Mouse (Mus musculus) cerebellum, postnatal 25 days (tissue): ENCODE measurements around the gene Ece1.
A peak's percentile ranks its signal among the peaks of the same experiment; 100 is the strongest.

Experiments used
- DNase-seq, 2 experiments: peaks; one replicate each; pipeline ENCODE4 v3.0.0; 2021; ENCODE audit warnings: mixed read lengths in 2 of 2

The Ece1 gene

DNA sequence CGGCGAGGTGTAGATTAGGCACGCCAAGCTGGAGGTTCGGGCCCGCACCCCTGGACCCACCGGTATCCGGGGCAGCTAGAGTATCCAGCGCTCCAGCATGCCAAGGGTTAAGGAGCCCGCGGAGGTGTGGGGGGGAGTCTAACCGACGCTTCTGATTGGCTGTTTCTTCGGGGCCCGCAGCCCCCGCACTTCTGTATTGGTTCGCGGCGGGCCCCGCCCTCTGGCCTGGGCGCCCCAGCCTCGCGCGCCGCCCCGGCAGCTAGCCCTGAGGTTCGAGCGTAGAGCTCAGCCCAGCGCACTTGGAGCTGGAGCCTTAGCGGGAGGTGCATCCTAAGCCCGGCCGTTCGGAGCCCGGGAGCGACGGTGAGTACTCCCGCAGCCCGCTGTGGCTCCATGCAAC is at the start of gene Ece1:
Gene Ece1 (plus strand): TSS at position 219 of the 400 bp plus-strand sequence.
- peak; percentile 93 to 96 for DNase-seq

DNA sequence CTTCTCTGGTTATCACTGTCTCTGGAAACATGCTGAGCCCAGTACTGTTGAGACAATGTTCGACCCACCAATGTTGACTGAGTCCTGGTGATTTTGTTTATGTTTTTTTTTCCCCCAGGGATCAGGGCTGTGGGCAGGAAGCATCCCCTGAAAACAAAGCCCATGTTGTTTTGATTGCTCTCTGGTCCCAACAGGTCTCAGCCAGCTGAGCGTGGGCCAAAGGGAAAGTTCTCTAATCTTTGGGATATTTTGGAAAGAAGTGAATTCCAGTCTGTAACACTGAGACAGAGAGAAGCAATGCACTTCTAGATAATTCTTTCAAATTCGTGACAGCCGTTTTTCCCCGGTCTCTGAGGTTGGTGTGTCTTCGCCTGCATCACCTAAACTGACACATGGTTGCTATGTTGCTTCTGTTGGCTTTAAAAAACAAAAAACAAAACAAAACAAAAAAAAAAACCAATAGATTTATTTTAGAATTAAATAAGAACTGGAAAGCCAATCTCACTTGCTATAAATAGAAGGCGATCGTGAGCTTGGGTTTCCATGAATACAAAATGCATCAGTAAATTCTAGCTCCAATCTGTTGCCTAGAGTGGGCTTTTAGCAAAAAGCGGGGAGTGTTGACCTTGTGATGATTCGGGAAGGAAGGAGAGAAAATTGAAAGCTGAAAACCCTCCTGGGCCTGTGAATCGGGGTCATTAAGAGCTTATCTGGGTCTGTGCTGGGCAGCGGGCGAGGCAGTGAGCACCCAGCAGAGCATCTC is 48.9 kb upstream of the Ece1 start:
- DNase-seq = no peak

DNA sequence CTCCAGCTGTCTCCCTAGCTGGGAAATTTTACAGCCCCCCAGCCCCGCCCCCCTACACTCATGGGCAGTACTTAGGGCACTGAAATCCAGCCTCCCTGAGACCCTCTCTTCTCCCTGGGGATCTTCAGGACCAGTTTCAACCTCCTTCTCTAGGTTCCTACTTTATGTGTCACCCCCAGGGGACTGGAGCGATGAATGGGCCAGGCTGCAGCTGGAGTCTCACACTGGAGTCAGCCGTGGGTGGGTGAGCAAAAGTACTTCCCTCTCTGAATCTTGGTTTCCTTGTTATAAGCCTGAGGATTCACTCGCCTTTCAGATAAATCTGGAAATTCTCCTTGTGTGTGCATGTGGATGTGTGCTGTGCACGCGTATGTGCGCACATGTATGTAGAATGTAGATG is 47.9 kb upstream of the Ece1 start:
- DNase-seq = no peak

DNA sequence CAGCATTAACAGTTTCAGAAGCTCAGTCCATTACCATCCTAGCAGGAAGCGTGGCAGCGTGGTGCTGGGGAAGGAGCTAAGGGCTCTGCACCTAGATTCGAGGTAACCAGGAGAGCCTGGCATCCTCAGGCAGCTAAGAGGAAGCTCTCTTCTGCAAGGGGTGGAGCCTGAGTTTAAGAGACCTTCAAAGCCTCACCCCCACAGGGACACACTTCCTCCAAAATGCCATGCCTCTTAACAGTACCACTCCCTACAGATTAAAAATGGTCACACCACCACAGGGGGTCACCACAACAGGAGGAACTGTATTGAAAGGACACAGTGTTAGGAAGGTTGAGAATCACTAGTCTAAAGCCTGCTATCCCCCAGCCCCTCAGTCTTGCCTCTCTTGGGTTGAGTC is 46.6 kb upstream of the Ece1 start:
- no peak for DNase-seq

DNA sequence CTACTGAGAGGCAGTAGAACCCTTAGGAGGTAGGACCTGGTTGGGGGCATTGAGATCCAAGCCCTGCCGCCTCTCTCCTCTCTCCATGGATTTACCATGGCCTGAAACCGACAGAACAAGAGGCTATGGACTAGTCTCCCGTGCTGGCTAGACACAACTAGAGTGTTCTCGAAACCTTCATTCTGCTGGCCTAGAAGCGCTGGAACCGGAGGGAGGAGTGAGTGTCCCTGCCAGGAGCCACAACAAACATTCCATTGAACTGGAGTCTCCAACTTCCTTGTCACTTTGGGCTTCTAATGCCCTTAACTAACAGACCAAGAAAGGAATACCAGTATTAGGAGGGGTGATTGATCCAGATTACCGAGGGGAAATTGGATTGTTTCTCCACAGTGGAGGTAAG is 45.8 kb upstream of the Ece1 start:
- DNase-seq = no peak

DNA sequence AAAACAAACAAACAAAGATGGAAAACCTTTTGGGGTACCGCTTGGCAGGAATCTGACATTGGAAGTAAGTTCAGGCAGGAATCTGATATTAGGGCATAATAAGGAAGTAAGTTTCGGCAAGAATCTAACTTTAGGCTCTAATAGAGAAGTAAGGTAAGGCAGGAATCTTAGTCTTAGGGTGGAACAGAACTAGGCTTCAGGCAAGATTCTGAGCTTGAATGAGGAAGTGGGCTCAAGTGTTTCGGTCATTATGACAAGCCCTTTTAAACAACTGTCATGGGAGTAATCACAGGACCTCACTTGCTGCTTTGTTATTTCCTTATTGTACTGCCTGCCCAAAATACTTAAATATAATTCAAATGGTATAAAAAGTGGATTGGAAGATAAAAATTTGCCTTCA is 43.7 kb upstream of the Ece1 start:
- DNase-seq = no peak

DNA sequence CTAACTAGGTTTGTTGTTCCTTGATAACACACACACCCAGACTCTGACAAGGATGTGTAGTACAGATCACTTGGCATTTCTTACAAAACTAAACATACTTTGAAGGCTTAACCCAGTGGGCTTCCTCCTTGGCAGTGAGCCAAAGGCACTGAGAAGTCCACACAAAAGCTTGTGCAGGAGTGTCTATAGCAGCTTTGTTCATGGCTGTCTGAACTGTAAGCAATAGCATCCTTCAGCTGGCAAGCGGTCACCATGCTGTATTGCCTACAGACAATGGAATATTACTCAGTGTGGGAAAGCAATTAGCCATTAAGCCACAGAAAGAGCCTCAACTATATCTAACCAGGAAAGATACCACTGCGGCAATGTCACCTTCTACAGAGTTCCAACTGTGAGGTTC is 42.5 kb upstream of the Ece1 start:
- no peak for DNase-seq

DNA sequence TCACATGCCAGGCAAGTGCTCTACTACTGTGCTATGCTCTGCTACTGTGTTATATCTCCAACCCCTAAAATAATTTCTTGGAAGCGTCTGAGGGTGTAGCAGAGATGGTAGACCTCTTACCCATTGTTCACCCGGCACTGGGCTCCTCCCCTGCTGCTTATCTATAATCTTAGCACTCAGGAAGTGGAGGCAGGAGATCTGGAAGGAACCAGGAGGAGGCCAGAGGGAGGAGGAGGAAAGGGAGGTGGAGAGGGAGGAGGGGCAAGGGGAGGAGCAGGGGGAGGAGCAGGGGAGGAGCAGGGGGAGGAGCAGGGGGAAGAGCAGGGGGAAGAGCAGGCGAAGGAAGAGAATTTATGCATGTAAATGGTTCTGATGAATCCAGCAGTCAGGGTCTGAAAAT is 41.3 kb upstream of the Ece1 start:
- DNase-seq = no peak

DNA sequence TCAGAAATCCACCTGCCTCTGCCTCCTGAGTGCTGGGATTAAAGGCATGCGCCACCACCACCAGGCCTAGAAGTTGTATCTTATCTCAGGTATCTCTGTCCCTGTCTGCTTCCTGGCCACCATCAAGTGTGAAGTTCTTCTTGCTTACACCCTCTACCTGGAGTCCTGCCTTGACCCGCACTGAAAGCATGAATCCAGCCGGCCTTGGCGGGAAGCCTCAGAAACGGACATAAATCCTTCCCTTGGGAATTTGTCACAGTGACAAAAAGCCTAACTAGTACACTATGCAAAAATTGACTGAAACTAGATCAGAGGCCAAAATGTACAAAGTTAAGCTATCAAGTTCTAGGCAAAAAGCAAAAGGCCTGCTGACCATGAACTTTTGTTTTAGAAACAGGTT is 39.5 kb upstream of the Ece1 start:
- no peak for DNase-seq

DNA sequence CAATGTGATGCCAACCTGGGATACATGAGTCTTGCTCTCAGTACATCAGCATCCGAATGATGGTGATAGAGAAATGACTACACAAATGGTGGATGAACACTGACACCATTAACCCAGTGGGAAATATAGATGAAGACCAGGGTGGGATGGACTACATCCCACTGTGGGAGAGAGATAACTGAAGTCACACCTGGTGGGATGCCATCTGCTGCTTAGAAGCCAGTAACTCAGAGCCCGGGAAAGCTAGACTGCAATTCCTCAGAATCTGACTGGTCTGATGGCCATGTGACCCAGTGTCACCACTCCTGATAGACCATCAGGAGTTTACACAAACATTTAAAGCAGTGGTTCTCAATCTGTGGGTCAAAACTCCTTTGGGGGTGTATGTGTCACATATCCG is 38.5 kb upstream of the Ece1 start:
- DNase-seq = peak in 1 of 2 experiments; percentile 36

DNA sequence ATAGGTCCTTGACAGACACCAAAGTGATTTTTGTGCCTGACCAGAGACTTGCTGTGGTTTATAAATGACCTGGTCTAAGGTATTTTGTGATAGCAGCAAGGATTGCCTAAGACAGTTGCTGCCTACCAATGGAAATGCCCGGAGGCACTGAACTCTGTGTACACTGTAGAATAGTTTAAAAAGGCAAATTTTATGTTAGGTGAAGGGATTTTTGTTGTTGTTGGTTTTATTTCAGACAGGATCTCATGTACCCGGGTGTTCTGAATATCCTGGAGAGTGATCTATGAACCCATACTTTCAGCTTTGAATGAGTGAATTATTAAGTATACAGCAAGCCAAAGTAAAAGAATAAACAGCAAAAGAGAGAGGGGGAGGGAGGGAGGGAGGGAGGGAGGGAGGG is 37.2 kb upstream of the Ece1 start:
- no peak for DNase-seq

DNA sequence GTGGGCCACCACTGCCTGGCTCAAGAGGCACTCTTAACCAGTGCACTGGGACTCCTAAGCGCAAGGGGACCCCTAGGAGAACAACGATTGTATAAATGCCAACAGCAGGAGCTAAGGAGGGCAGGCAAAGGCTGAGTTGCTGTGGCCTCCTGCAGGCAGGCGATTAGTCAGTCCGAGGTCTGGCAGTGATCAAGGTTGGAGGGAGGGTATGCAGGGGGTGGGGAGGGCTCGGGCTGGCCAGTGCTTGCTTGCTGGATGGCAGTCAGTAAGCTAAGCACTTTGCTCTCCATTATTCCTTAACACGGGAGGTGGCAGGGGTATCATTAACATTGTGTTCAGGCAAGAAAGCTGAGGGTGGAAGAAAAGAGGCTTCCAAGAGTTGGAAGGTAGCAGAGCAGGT is 31.7 kb upstream of the Ece1 start:
- no peak for DNase-seq

DNA sequence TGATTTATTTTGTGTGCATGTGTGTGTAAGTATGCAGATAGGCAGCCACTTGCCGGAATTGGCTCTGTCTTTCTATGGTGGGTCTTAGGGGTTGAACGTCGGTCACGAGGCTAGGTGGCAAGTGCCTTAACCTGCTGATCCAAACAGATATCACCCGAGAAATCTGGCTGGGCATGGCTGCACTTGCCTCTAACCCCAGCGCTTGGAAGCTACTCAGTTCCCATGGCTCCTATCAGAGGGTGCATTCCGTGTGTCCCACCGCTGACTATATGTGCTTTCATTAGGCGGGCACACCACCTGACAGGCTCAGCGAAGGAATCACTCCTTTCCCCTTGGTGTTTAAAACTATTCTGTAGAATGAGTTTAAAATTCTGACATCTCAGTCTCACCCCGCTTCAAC is 30.4 kb upstream of the Ece1 start:
- no peak for DNase-seq

DNA sequence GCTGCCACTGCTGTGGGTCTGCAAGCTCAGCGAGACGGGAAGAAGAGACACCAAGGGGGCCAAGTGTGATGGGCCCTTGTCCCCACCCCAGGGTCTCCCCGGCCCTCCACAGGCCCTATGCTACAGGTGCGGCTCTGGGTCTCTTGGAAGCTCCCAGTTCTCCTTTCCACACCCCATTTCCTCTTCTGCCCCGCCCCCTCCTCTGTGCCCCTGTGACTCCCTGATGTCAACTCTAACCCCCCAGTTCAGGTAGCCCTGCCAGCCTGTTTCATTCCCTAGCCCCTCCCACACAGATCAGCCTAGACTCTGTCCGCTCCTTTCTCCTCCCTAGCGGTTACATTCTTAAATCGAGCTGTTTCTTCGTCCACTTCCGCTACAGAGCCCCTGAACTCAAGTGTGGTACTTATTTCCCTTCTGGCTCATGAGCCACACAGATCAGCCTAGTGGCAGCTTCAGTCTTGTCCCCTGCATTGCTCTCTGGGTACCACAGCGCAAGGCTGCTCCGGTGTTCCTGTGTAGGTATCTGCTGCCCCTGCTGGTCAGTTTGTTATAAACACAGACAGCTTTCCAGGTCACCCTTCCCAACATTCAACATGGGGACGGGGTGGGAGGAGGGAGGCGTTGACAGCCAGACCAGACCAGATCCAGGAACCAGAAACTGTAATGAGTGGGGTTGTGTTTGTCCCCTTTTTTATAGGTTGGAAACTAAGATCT is 26.3 kb upstream of the Ece1 start:
- DNase-seq = peak; percentile 89 to 93

DNA sequence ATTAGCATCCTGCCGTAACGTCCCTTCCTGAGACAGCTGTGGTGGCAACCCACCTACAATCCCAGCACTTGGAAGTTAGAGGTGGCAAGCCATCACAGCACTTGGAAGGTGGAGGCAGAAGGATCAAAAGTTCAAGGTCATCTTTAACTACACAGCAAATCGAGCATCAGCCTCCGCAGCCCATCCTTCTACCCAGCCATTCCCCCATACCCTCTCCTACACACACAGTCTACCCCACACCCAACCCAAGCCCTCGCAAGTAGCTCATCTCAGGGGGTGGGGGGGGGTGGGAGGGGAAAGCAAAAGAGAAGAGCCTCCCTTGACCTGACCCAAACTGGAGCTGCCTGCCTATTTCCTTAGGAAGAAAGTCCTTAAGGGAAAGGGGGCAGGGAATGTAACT is 25.3 kb upstream of the Ece1 start:
- no peak for DNase-seq

DNA sequence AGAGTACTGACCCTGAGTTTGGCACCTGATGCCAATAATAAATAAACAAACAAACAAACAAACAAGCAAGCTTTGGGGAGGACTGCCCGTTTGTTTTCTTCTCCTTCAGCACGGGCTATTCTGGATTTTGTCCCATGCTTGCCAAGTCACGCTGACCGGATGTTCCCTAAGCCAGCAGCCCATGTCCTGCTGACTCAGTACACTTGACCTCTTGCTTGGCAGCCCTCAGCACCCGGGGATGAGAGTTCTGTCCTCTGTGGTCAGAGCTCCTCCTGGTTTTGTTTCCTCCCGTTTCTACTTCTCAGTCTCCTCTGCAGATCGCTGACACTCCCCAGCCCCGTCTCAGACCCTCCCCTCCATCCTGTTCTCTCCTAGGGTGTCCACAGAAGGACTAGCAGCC is 24.2 kb upstream of the Ece1 start:
- no peak for DNase-seq

DNA sequence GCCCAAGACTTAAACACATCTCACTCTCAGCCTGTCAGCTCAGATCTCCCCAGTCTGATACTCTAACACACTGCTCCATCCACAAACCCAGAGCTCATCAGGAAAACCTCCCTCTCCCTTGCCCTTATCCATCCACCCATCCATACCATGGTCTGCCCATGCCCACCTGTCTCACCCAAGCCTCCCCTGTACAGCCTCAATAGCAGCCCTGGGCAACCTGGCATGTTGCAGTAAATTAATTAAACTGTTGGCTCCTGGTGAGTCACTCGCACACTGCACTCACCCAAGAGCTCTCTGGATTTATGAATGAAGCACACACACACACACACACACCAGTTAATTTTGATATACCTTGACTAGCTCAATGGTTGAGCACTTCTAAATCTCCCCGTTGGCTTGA is 23.2 kb upstream of the Ece1 start:
- DNase-seq = no peak

DNA sequence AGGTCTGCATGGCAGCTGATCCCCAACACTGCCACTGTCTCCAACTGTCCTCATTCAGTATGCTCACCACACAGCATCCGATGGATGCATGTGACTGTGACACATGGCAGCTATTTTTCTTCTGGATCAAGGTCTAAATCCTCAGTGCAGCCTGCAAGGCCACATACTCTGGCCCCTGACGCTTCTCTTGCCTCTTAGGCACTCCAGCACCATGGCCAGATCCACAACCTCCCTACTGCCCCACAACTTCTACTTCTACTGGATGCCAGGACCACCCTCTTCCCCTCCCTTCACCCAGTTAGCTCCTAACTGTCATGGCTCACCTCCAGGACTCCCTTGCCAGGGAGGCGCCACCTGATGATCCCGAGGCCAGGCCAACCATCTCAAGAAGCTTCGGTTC is 22.6 kb upstream of the Ece1 start:
- DNase-seq = no peak

DNA sequence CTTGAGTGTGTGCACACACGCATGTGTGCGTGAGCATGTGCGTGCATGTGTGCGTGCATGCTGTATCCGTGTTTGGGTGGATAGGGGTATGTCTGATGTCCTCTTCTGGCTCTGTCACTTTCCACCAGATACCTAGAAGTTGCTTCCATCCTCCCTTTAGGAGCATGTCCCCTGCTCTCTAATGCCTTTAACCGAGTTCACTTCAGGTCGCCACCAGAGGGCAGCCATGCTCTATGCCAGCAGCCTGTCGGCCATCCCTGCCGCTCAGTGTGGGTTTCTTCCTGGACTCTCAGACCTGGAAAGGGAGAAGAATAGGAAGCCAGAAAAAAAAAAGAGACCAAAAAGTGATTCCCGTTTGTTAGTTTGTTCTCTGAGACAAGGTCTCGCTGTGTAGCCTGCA is 17.4 kb upstream of the Ece1 start:
- peak; percentile 88 to 93 for DNase-seq

DNA sequence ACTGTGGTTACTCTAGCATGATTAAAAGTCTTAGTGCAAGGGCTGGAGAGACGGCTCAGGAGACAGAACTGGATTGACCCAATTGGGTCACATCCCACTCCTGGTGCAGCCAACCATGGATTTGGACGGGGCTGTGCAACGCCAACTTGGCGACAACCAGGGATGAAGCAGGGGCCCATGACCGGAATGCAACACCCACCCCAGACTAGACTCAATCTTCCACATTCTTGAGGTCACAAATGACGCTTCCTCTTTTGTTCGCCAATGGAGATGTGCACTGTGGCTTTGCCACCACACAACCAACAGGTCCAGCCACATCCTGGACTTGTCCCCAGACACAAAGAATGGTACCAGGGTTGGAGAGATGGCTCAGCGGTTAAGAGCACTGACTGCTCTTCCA is 14.4 kb upstream of the Ece1 start:
- DNase-seq = peak; percentile 43 to 54

DNA sequence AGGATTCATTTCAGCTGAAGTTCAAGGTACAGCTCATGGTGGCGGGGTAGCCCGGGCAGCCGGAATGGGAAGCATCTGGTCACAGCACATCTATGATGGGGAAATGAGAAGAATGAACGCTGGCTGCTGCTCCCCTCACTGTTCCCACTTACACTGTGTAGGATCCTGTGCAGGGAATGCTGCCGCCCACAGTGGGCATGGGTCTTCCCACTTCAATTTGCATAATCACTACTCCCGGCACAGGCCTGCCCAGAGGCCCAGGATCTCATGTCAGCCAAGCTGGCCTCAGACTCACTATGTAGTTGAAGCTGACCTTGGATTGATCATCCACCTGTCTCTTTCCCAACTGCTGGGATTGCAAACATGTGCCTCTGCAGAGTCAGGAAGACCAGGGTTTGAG is 11.9 kb upstream of the Ece1 start:
- no peak for DNase-seq

DNA sequence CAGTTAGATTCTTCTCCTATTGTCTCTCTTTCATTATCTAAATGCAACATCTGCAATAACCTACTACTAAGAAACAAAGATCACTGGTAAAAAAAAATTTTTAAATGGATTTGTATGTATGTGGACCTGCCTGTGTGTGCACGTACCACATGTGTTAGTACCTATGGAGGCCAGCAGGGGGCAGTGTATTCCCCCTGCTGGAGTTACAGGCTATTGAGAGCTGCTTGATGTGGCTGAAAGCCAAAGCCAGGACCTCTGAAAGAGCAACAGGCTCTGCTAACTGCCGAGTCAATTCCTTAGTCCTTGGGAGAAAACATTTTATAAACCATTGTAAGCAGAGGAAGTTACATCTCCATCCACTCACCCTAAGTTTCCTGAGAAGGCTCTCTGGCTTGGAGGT is 10.6 kb upstream of the Ece1 start:
- DNase-seq = peak in 1 of 2 experiments; percentile 66

DNA sequence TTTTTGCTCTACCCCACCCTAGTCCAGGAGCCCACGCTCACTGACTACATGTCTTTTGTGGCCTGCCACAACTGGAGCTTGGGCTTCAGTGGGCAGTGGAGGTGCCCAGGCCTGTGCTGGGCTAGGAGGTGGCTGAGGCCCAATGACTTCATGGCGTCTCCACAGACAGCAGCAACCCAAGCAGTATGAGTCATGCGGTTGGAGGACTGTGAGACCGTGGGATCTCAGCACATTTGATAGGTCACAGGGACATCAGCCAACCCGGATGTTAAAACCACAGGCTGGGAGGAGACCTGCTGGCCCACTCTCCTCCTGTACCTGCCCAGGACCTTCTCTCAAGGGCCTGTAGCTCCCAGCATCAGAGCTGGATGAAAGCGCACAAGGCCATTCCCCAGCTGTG is 8.2 kb upstream of the Ece1 start:
- DNase-seq = no peak

DNA sequence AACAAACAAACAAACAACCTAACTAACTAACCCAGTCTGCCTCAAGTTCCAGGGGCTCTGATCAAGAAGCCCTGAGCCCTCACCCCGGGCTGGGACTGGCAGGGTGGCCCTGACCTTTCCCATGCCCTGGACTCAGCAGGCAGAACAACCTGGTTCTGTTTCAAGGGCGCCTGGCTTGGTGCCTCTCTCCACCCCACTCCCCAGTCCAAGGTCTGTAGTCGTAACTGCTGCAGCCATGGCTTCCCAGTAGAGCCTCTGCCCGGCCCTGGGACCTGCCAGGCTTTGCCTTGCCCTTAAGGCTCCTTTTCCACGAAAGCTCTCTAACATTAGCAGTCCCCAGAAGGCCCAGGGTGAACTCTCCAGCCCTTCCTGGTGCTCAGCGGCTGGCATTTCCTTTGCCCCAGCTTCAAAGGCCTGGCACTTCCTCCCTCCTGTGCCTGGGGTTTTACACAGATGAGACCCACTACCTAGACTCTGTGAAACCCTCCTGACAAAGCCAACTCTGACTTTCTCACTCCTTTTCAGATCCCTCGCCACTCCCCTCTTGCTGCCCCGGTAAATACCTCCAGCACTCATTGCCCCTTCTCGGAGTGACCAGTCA is 6.2 kb upstream of the Ece1 start:
- no peak for DNase-seq
